Mouse (Mus musculus) cortical plate, adult 2 months (tissue): ENCODE measurements around the gene Chrna3.

ENCODE experiments used
- CTCF ChIP-seq: fragments of 200-500 bp; IDR thresholded peaks from 2 replicates; pipeline ENCODE4 v1.5.1; 2011; ENCODE audit warnings: mild to moderate bottlenecking, control low read depth, low read length; ENCODE audit not compliant: insufficient read depth; ENCODE audit errors: extremely low read depth
- POLR2A ChIP-seq: fragments of 200-500 bp; IDR thresholded peaks from 2 replicates; pipeline ENCODE4 v1.6.1; 2011; ENCODE audit warnings: mild to moderate bottlenecking, low read length, control low read depth; ENCODE audit not compliant: insufficient read depth; ENCODE audit errors: extremely low read depth

GRCm38 (mm10) chr9:55041389-55041788 lies 15.0 kb upstream of the Chrna3 start:
- TF ChIP-seq CTCF (no peak), POLR2A (no peak)
